Mouse (Mus musculus) liver, postnatal 0 days (tissue): ENCODE measurements around the gene Secisbp2. TPM values are rescaled to one million over a fixed set of nuclear protein-coding genes. Genes with fewer than 3 reads are reported as not detected.

Experiments used
- ATAC-seq: fragments of 200-750 bp; cut with Nextera tagmentation; 2 replicates; pipeline ENCODE4 v1.8.0; 2017; ENCODE audit warnings: mild to moderate bottlenecking, moderate library complexity
- DNase-seq: peaks from one replicate; pipeline ENCODE4 v3.0.0-alpha.2; 2016
- H3K27ac ChIP-seq: fragments of 300-500 bp; sonication (generic); 2 replicates; pipeline ENCODE4 v1.5.1; 2014; ENCODE audit warnings: antibody characterized with exemption, moderate library complexity, mild to moderate bottlenecking, low read depth
- H3K27me3 ChIP-seq: fragments of 300-500 bp; sonication (generic); 2 replicates; pipeline ENCODE4 v1.6.1; 2014; ENCODE audit warnings: low read length, control low read depth, mixed read lengths; ENCODE audit not compliant: insufficient read depth
- H3K36me3 ChIP-seq: fragments of 300-500 bp; sonication (generic); replicated peaks from 2 replicates; pipeline ENCODE4 v1.6.1; 2014; ENCODE audit warnings: mild to moderate bottlenecking, control low read depth, low read length, moderate library complexity, mixed read lengths; ENCODE audit not compliant: insufficient read depth
- H3K4me1 ChIP-seq: fragments of 300-500 bp; sonication (generic); 2 replicates; pipeline ENCODE4 v1.6.1; 2014; ENCODE audit warnings: antibody characterized with exemption, mild to moderate bottlenecking, control low read depth; ENCODE audit not compliant: insufficient read depth
- H3K4me2 ChIP-seq: fragments of 300-500 bp; sonication (generic); 2 replicates; pipeline ENCODE4 v1.6.1; 2014; ENCODE audit warnings: low read depth, mild to moderate bottlenecking, low read length, moderate library complexity, mixed read lengths
- H3K4me3 ChIP-seq: fragments of 300-500 bp; sonication (generic); 2 replicates; pipeline ENCODE4 v1.5.1; 2014; ENCODE audit warnings: low read depth, low read length
- H3K9ac ChIP-seq: fragments of 300-500 bp; sonication (generic); replicated peaks from 2 replicates; pipeline ENCODE4 v1.6.1; 2014; ENCODE audit warnings: mild to moderate bottlenecking, moderate library complexity
- H3K9me3 ChIP-seq: fragments of 300-500 bp; sonication (generic); 2 replicates; pipeline ENCODE4 v1.6.1; 2016; ENCODE audit warnings: mild to moderate bottlenecking, control low read depth, low read length, mixed read lengths
- CTCF ChIP-seq: sonication (generic); IDR thresholded peaks from 2 replicates; pipeline ENCODE4 v1.5.1; 2016; ENCODE audit warnings: antibody characterized with exemption, low read depth
- EP300 ChIP-seq: IDR thresholded peaks from 2 replicates; pipeline ENCODE4 v1.6.1; 2016; ENCODE audit warnings: antibody characterized with exemption, low read depth, mild to moderate bottlenecking
- WGBS: fragments of 180-500 bp; shearing (Covaris S2); extraction: QIAGEN DNeasy Blood & Tissue Kit; methylation state at CpG from one replicate; pipeline ENCODE4 v1.1.7; 2014; ENCODE audit not compliant: insufficient replicate concordance; 5-methylcytosine and 5-hydroxymethylcytosine counted together
- polyA plus RNA-seq: library from polyadenylated mRNA; unstranded; fragments of >200 nt; fragmentation: Nextera tagmentation; extraction: Ambion mirVana; gene quantifications from 2 replicates; pipeline ENCODE4 v1.2.1, GENCODE M21; 2015

The Secisbp2 gene
- polyA plus RNA-seq, 1 experiment from 2014 or later = 12.2 TPM

DNA sequence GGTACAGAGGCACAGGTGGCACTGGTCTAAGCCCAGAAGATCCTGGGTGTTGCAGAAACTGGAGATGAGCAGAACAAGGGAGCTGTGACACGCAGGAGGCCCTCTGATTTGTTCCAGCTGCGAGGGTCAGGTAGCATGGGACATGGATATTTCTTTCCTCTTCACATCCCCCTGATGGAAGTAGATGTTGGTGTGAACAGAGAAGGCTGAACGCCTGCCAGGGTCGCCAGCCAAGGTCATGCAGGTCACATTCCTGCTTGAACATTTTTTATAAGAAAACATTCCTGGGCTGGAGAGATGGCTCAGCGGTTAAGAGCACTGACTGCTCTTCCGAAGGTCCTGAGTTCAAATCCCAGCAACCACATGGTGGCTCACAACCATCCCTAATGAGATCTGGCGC is 75.9 kb downstream of the Secisbp2 start:
- WGBS = 82% methylated on average over 6 of the region's 7 CpGs
- DNase-seq = no peak

DNA sequence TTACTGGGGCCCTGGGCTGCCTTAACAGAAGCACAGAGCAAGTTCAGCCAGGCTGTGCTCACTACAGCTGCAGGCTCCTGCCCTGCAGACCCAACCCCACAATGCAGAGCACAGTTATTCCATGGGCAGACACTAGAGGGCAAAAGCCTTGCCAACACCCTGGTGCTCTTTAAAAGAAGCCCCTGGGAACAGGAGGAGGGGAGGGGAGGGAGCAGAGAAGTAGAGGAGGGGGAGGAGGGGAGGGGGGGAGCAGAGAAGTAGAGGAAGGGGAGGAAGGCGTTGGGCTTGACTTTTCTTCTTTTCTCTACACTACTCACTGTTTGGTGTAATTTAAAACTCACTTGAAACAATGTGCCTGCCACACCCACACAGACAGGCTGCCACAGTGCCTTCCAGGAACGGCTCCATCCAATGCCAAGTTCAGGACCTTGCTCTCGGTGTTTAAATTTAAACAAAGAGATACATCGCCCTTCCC is 78.4 kb downstream of the Secisbp2 start:
- no peak overlapping the region for H3K4me3 ChIP-seq
- H3K27ac ChIP-seq = no peak overlapping the region
- 27% methylated on average over 4 of the region's 4 CpGs for WGBS
- no peaks in the 10 kb centered on the region for H3K27me3 ChIP-seq
- ATAC-seq (no peak), DNase-seq (no peak)
- H3K4me2 ChIP-seq = no peak overlapping the region
- H3K9me3 ChIP-seq = no peaks in the 10 kb centered on the region
- no peak overlapping the region for H3K9ac ChIP-seq
- H3K36me3 ChIP-seq = no peaks in the 10 kb centered on the region
- H3K4me1 ChIP-seq = peaks cover 14% of the 10 kb centered on the region
- TF ChIP-seq EP300 (no peak), CTCF (peak; percentile 59)

More for the DNA sequence above, 75.9 kb downstream of the Secisbp2 start:
- no peak overlapping the region for H3K9ac ChIP-seq
- no peak overlapping the region for H3K4me2 ChIP-seq
- H3K27ac ChIP-seq = no peak overlapping the region
- TF ChIP-seq EP300 = no peak
- no peak for TF ChIP-seq CTCF
- H3K4me3 ChIP-seq = no peak overlapping the region
- ATAC-seq = no peak
- H3K27me3 ChIP-seq = no peaks in the 10 kb centered on the region
- H3K36me3 ChIP-seq = no peaks in the 10 kb centered on the region
- H3K9me3 ChIP-seq = no peaks in the 10 kb centered on the region
- peaks cover 14% of the 10 kb centered on the region for H3K4me1 ChIP-seq

DNA sequence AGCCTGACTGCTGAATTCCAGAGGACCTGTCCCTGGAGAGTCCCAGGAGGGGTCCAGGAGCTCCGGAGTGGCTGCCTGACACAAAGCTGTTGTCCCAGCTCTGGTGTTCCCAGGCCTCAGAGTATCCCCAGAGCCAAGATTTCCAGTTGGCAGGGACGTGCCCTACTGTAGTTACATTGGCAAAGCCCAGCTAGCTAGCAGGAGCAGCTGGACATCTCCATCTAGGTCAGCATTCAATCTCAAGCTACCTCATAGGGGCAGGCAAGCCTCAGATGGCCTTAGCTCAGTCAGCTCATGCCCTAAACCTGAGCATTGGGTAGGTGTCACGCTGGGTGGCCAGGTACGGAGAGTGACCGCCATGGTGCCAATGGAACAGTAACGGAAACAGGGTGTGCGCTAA is 80.0 kb downstream of the Secisbp2 start:
- DNase-seq (no peak), ATAC-seq (no peak)
- Histone ChIP-seq H3K27ac (no peak overlapping the region), H3K9ac (no peak overlapping the region), H3K27me3 (no peaks in the 10 kb centered on the region), H3K4me1 (peaks cover 20% of the 10 kb centered on the region), H3K4me3 (no peak overlapping the region), H3K4me2 (no peak overlapping the region), H3K9me3 (no peaks in the 10 kb centered on the region), H3K36me3 (no peaks in the 10 kb centered on the region)
- 84% methylated on average over 7 of the region's 7 CpGs for WGBS
- no peak for TF ChIP-seq EP300
- TF ChIP-seq CTCF = no peak

DNA sequence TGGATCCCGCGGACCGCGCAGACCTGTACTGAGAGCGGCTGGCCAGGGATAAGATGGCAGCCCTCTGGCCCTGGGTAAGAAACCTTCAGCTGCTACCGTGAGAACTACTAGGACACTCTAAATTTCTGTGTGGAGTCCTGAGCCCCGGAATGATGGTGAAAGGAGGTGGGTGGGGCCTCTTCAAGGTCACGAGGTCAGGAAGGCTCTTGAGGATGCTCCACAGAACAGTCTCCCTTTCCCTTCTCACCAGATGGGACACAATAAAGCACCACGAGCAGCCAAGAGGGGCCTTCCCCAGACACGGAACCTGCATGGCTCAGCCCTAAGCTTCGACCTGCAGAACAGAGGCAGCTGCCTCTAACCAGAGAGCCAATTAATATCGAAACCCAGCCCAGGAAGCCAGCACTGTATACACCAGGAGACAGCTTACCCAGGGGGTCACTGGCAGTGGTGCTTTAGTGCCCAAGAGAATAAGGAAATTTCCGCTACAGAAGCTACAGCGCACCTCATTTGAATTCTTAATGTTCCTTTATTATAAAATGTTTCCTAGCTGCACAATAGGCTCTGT is 80.7 kb downstream of the Secisbp2 start:
- H3K9me3 ChIP-seq = no peaks in the 10 kb centered on the region
- no peak overlapping the region for H3K9ac ChIP-seq
- no peaks in the 10 kb centered on the region for H3K27me3 ChIP-seq
- H3K36me3 ChIP-seq = no peaks in the 10 kb centered on the region
- peaks cover 25% of the 10 kb centered on the region for H3K4me1 ChIP-seq
- no peak overlapping the region for H3K4me2 ChIP-seq
- WGBS = 84% methylated on average over 14 of the region's 14 CpGs
- ATAC-seq (no peak), DNase-seq (no peak)
- H3K4me3 ChIP-seq = no peak overlapping the region
- no peak overlapping the region for H3K27ac ChIP-seq
- no peak for TF ChIP-seq EP300
- no peak for TF ChIP-seq CTCF

Other genes with a start within 250 kb of the Secisbp2 start
- gene S1pr3, start 243.1 kb upstream of the Secisbp2 start, polyA plus RNA-seq = 1.3 and 1.4 TPM in 2 replicates
- gene Shc3, start 82.3 kb upstream of the Secisbp2 start, polyA plus RNA-seq = 0.07 TPM in 1 of 2 replicates, not detected in the other
- 278 and 292 TPM in 2 replicates for gene Cks2, start 6.5 kb upstream of the Secisbp2 start, polyA plus RNA-seq
- gene Sema4d, start 142.1 kb downstream of the Secisbp2 start, polyA plus RNA-seq = 2.9 and 3.9 TPM in 2 replicates
- gene Gadd45g, start 195.0 kb downstream of the Secisbp2 start, polyA plus RNA-seq = 16.3 and 20.6 TPM in 2 replicates